Mouse (Mus musculus) activated CD4-positive, CD25-positive, alpha-beta regulatory T cell, adult 4 months (primary cell): ENCODE measurements around the gene Aldh1a2. TPM values are rescaled to one million over a fixed set of nuclear protein-coding genes. Genes with fewer than 3 reads are reported as not detected.

Experiments used
- ATAC-seq: one replicate; pipeline ENCODE4 v1.8.0; 2017
- polyA plus RNA-seq, 2 experiments: library from polyadenylated mRNA; unstranded; fragments of 100-300 nt; shearing (Covaris generic); gene quantifications; one replicate each; pipeline ENCODE4 v1.2.1; 2017

The Aldh1a2 gene
- polyA plus RNA-seq, 2 experiments from 2014 or later: not detected

DNA sequence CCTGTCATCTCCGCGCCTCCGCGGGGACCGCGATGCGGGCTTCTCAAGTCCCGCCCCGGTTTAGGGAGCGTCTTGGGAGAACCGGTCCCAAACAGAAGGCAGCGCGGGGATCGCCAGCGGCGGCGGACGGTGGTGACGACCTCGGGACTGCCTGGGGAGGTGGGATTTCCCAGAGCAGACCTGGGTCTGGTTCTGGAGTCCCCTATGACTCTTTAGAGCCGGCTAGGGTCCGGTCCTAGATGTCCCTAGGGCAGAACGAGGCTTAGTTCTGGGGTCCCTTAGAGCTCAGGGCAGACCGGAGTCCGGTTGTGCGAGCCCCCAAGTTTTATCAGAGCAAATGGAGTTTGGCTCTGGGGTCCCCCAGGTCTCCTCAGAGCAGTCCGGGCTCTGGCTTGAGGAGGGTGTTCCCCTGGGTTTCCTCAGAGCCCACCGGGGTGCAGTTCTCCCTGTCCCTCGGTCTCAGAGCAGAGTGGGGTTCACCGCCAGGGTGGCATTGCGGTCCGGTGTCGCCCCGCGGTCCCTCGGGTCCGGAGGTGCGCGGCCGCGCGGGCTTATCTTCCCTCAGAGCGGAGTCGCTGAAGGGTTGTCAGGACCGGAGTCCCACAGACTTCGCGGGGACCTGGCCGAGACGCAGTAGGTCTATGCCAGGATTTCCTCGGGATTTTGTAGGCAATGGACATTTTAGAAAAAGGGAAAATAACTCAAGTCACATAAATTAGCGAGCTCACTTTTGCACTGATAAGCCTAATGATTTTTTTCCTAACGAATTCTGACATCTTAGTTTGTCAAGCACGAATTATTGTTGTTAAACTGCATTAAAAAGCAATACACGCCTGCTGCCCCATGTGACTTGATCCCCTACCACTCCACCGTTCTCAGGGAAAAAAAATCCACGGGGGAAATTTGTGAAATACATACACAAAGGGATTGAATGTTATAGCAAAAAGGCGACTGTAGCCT is 727 bp downstream of the Aldh1a2 start:
- ATAC-seq: no peak

DNA sequence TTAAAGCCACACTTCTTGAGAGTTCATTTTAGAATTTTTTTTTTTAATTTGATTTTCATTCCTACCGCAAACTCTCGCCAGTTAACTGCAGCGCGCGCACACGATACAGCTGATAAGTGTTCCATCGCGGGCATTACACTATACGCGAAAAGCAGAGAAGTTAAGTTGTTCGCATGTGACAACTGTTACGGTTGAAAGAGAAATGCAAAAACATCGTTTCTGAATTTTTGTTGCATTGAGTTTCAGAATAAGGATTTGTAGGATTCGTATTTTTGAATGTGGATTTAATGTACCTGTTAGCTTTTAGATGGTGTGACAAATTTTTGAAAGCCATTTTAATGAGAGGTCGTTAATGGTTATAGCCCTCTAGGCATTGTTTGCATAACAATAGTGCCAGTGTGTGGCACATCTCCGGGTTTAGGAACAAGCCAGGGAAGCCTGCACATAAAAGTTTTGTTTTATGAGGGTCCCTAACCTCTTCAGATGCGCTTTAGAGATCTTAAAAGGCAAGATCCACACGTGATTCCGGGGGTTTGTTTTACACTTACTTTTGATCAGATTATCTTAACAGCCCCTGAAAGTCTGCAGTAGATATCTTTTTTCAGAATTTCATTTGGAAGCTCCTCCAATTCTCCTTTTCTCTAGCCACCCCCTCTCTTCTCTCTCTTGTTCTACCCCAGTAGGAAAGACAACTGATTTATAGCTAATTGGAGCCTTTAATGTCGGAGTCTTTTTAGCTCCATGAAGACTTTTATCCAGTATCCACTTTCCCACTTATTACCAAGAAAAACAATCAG is 1.6 kb downstream of the Aldh1a2 start:
- ATAC-seq: no peak

DNA sequence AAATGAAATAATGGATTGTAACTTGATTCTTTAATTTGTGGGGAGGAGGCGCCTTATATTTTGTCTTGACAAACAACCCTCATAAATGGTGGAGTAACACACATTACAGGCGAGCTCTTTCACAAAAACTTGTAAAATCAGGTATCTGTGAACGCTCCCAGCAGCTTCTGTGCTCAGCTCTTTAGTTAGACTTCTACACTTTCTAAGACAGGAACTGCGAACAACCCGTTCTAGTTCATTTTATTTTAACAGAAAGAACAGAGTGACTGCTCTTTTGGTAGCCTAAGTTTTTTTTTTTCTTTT is 2.2 kb downstream of the Aldh1a2 start:
- no peak for ATAC-seq

DNA sequence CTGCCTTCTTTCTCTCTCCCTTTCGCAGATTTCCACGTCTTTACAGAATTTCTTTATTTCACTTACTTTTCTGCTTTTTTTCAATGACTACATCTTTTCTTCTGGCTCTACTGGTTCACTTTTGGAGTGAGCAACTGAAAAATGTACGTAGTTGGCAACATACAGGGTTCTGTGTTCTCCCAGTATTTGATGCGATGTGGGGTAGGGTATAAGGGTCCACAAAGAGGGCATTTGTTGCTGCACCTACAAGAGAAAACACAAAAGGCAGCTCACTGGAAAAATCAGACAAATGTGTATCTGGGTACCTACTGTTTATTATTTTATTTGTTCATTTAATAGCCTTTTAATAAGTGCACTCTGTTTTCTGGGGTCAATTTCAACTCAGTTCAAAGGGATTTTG is 3.6 kb downstream of the Aldh1a2 start:
- no peak for ATAC-seq

DNA sequence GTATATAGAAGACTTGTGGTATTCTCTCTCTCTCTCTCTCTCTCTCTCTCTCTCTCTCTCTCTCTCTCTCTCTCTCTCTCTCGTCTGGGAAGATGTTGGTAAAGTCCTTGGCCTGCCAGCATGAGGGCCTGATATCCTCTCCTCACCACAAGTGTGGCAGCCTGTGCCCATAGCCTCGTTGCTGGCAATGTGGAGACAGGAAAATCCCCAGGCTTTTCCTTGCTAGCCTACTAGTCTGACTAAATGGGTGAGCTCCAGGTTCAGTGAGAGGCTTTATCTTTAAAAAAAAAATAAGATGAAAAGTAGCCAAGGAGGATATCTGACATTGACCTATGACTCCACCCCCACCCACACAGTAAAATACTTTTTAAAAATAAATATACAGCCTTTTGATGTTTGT is 4.8 kb downstream of the Aldh1a2 start:
- no peak for ATAC-seq

DNA sequence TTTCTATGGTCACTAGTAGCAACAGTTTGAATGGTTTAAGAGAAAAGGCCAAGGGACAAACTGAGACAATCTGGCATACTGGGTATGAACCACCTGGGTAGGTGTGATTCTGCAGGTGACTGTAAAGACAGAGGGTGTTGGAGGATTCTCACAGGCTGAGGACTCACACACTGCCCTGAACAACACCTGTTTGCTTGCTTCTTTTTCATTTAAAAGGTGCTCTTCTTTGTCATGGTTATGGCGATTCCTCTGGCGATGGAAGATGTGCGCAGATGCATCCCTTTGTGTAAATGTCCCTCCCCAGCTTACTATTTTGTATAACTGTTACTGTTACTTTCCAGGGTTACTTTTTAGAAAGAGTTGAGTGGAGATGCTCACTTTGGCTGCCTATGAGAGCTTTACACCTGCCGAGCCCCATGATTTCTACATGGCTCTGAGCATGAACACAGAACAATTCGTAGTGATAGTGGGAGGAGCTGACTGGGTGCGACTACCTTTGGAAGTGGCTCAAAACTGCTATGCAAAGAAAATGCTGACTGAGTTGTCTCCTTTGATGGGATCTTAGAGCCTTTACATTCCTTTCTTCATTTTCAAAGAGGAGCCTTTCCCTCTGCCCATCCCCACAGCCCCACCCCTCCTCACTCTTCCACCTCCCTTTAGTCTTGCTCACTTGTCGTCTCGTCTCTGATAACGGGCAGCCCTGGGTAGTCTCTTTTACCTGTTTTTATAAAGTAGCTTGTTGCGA is 11.8 kb downstream of the Aldh1a2 start:
- ATAC-seq: no peak

DNA sequence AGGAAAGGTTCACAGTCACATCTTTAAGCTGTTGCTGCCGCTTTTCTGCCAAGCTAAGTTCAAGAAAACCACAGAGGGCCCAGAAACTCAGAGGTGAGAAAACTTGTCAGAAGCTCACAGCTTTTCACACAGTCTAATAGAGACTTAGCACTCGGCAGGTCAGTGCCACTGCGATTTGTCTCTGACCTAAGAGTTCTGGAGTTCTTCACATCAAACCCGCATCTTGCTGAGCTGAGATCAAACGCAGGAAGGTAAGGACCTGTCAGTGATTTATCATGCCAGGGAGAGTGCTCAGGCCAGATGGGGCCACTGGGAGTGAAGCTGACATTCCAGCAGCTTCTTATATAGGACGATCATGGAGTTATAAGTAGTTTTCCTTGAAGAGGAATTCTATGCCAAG is 14.4 kb downstream of the Aldh1a2 start:
- ATAC-seq: no peak

DNA sequence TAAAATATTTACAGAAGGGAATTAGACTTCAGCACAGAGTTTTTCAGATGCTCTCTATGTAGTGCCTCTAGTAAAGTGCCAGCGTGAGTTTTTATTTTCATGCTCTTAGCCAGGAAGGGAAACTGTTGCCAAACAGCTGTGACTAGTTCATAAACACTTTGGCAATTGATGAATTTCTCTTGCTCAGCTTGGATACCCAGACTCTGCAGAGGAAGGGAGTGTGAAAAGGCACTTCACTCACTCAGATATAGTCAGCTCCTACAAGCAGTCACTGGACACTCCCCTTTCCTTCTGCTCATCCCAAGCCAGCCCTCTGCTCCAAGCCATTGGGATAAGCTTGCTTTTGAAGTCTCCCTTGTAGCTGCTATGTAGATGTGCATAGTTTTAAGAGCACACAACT is 21.0 kb downstream of the Aldh1a2 start:
- ATAC-seq: no peak

DNA sequence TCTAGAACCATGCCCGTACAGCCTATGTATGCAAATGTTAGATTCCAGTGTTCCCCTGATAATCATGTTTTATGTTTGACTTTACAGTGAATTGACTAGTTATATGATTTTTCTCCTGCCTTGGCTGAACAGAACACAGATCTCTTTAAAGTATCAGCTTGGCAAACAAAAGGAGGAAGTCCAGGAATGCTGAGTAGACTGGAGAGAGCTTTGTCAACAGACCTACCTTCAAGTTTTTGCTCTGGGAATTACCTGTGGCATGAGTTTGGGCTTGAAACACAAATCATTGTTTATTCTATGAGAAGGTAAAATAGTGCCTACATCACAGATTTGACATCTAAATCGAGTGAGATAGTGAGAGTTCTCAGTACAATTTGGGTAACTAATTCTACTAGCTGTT is 24.3 kb downstream of the Aldh1a2 start:
- ATAC-seq: no peak

DNA sequence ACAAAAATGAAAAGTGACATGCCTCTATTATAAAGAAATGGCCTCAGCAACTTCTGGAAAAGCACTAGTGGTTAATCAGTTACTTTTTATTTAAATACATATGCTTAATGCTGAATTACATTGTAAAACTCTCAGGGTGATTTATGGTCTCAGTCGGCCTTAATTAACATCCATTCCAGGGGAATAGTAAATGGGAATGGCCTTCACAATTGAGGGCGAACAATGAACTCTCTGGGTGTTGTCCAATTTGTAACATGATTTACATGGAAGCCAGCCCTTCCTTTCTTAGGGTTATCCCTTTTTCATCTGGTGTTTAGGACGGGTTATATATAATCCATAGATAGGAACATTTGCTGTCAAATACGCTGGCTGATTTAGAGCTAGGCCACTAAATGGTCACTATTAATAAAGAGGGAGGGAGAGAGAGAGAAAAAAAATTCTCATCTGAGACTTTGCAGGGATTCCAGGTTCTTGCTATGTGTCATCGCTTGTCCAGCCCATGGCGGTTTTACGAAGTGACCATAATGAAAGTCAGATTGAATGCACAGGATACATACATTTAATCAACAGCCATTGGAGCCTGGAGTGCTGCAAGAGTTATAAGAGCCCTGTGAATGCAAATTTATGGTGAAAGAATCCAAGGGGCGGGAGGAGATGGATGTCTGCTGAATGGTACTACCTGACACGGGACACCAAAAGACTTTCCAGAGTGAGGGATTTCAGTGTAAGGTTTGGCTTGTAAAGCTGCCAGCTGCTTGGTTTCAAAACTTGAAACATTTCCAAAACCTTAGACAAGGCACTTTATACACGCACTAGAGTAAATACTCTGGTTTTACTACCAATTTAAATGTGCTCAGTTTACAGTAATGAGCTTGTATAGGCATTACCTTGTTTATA is 26.2 kb downstream of the Aldh1a2 start:
- no peak for ATAC-seq

DNA sequence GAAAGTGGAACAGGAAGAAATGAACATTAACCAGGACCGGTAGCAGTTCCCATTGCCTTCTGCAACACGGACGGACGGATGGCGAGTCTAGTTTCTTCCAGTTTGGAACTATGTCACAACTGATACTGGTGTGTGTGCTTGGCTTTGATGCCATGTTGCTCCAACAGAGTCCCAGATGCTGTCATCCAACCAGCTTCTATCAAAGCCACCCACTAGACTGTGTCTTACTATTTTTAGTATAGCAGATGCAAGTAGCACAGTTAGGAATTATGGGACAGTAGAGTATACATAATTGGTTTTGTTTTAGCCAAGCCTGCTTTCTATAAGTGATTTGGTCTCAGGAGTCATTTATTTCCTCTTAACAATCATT is 26.8 kb downstream of the Aldh1a2 start:
- no peak for ATAC-seq

DNA sequence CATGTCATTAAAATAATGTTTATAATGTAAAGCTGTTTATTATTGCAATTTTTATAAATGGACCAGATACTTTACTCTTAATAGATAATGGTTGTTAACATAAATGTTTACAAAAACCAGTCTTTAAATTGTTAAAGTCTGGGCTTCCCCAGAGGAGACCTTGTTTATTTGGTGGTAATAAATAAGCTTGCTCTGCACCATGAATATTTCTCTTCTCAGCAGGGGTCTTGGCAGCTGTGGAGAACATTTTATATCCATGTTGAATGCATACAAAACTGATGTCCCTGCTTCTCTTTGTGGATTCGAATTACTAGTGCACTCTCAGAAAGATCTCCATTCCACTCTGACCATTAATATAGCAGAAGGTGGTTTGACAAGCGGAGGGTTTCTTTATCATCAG is 38.8 kb downstream of the Aldh1a2 start:
- ATAC-seq: no peak

DNA sequence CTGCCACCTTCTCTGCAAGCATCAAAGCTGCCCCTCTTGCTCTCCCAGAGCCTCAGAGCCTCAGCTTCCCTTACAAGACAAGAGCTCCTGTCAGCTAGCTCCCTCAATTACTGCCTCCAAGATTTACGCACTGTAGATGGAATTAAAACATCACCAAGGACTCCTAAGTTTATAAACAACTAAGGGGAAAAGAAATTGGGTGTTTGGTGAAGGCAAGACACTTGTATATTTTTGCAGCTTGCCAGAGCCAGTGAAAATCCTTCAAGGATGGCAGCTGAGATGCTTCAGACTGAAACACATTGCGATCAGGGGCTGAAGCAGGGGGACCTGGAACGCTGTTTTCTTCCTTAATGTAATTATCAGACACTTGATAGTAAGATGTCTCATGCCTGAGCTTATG is 47.1 kb downstream of the Aldh1a2 start:
- ATAC-seq: no peak

DNA sequence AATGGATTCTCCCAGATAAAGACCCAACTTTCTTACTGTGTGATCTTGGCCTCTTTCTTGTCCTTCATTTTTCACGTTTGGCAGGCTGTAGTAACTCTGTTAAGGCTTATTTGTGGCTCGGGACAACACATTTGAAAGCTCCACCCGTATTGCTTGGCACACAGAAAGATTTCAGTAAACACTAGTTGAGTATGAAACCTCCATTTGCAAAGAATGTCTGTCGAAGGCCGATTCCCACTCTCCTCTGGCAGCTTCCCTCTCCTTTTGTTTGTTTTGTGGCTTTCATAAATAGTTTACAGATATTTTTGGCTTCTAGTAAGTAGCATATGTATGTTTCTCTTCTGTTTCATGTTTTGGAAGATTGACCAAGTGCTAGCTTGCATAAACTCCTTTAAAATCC is 54.1 kb downstream of the Aldh1a2 start:
- ATAC-seq: no peak

DNA sequence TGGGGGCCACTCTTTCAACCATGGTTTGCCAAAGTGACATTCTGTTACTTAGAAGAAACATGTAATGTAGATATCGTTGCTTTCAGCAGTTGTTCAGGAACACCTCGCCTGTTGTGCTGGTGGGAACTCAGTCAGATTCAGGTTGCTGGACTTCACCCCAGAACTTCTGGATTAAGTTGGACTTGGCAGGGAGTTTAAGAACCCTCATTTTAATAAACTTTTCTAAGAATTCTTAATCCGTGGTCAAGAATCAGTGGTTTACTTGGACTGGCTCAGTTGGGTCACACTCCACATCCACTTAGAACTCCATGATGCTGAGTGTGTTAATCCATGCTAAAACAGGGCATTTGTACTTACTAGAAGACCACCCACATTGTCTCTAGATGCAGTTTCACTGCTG is 54.6 kb downstream of the Aldh1a2 start:
- ATAC-seq: no peak

DNA sequence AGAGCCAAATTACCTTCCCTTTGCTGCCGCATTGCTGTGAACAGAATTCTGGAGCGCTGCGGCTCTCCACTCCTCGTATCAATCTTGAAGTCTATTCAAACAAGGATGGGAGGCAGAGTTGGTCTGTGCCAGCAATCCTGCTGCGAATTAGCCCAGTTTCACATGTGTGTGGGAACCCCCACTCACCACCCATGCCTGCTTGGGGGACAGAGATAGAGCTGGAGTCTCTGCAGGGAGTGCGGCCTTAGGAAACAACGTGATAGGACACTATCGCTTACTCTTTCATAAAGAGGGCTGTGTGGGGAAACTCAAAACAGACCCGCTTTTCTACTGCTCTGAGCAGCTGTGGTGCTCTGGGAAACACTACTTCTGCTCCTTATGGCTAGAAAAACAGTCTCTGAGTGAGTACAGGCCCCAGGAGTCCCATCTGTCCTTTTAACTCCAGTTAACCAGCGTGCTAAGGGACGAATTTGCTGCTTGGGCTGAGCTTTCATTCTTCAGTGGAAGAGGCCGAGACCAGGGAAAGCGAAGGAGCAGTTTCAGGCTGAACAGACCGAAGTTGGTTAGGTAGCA is 60.6 kb downstream of the Aldh1a2 start:
- no peak for ATAC-seq

DNA sequence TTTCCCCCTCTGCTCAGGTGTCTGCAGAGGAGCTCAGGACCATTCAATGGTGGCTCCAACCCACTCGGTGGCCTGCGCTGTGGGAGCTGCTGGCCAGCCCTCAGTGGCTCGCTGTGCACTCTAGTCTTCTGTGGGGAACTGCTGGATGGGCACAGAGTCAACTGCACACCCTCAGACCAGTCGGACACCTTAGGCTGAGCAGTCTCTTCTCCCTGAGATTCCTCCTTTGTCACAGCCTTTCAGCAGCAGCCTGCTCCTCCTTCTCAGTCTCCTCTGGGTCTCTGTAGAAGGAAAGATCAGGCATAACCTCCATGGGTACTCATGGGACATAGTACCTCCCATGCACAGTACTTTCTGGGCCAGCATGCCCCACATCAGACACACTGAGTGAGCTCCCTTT is 63.2 kb downstream of the Aldh1a2 start:
- ATAC-seq: no peak

DNA sequence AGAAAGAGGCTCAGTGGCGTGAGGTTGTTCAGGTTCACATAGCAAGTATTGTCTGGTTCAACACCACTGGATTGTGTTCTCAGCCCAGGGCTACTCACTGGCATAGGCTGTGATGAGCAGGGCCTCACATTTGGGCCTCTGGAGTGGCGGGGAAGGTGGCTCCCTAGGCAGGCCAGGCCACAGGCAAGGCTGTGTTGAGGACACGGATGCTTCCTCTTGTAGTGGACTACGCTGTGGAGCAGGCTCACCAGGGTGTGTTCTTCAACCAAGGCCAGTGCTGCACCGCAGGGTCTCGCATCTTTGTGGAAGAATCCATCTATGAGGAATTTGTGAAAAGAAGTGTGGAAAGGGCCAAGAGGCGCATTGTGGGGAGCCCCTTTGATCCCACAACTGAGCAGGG is 67.6 kb downstream of the Aldh1a2 start:
- no peak for ATAC-seq

DNA sequence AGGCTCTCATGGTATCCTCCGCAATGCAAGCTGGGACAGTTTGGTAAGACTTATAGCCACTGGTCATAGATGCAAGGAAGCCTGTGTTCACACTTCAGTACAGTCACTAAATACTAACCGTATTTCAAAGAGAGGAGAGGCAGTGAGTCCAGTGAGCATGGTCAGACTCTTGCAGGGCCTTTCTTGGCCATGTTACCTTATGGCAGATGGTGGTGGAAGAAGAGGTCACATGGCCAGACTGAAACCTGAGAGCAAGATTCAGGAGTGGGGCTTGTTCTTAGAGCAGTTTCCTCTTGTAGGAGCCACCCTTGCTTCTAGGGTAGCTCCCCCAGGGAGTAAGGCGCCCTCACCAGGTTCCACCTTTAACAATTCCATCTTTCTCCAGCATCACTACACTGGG is 69.6 kb downstream of the Aldh1a2 start:
- no peak for ATAC-seq

DNA sequence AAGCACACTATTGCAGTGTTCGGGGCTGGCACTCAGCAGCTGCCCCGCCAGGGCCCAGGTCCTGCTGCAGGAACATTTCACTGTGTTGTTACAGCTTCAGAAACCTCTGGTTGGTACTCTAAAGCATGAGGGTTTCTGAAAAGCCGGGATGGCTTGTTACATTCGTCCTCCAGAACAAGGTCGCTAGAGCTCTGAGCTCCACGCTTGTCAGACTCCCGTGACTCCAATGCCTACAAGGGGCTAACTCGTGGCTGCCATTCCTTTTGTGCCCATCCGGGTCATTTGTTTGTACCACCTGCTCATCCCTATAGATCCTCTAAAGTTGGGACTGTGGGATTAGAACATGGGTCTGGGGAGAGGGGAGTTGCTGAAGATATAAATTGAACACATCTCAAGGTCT is 70.8 kb downstream of the Aldh1a2 start:
- ATAC-seq: no peak

DNA sequence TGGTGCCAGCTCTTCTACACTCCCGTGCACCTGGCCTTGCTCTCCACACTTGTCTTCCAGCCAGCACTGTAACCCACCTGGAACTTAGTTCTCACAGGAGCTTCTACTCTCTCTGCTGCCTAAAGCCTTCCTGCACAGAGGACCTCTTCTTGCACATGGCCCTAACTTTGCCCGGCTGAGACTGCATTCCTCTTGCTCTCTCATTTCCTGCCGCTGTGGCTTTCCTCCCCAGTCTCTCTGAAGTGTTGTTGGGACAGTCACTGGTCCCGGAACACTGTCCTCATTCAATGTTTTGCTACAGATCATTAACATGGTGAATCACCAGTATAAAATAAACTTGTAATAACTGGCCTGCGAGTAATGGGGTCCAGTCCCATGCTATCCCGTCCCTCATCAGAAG is 73.1 kb downstream of the Aldh1a2 start:
- ATAC-seq: no peak

DNA sequence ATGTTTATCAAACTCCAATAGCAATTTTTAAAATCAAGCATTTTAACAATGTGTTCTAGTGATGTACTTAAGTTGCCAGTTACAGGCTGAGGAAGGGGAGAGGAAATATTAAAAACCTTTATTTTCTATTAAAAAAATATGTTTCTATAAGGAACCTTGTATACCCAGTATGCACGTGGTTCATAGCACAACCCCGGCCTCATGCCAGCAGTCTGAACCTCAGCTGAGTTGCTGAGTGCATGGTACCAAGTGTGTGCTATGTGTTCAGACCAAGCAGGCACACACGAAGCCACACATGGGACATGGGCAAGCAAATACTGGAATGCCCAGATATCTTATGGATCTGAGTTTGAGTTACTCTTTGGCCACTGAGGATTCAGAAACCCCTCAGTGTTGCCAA is 74.2 kb downstream of the Aldh1a2 start:
- no peak for ATAC-seq
